Mouse (Mus musculus): ENCODE measurements at regions not wholly inside any gene's neighbourhood (a gene's known extent, or its start where the extent isn't known, plus 50 kb on each side); places are given as distances from the start of the nearest gene placed in this dataset.

- DNase-seq: no peak
These were observed 430.1 kb downstream of the Ate1 start for GRCm38 (mm10) chr7:130089896-130090610.

- DNase-seq: no peak
These were observed 428.2 kb downstream of the Ate1 start for GRCm38 (mm10) chr7:130091942-130092341.

DNA sequence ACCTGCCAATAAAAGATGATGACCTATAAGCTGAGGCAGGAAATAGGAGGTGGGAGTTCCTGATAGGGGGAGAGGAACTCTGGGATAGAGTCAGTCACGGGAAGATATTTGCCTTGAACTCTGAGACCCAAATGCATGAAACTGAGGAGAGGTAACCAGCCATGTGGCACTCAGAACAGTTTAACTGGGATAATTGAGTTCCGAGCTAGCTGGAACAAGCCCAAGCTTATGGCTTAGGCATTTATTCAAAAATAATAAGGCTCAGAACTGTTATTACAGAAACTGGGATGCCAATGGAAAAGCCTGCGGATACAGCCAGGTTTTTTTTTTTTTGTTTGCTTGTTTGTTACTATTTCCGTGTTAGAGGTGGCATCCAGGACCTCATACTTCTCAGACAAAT, 425.0 kb downstream of the Ate1 start:
- no peak for DNase-seq

DNA sequence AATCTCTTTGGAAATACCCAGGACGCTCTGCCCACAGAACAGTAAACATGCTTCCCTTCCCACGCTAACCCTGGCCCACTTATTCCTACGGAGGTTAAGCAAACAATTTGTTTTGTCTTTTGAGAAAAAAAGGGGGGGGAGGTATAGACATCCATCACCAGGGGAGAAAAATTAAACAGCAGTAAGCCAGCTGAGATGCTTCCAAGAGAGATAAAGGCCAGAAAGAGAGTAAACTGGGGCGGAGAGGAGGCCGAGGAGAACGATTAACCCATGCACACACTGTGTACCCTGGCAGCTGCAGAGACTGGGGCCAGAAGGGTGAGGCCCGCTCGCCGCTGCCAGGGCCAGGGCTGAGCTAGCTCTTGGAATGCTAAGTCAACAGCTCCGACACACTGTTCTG, 421.6 kb downstream of the Ate1 start:
- DNase-seq: no peak

GRCm38 (mm10) chr7:130102671-130103070, 417.5 kb downstream of the Ate1 start:
- DNase-seq: no peak

GRCm38 (mm10) chr7:130106961-130107360, 413.2 kb downstream of the Ate1 start:
- DNase-seq: no peak

- DNase-seq: no peak
These were observed 411.8 kb downstream of the Ate1 start for GRCm38 (mm10) chr7:130108362-130108761.

Data from embryo, embryonic 11 days (tissue).